Mouse (Mus musculus): ENCODE measurements at regions not wholly inside any gene's neighbourhood (a gene's known extent, or its start where the extent isn't known, plus 50 kb on each side); places are given as distances from the start of the nearest gene placed in this dataset.

DNA sequence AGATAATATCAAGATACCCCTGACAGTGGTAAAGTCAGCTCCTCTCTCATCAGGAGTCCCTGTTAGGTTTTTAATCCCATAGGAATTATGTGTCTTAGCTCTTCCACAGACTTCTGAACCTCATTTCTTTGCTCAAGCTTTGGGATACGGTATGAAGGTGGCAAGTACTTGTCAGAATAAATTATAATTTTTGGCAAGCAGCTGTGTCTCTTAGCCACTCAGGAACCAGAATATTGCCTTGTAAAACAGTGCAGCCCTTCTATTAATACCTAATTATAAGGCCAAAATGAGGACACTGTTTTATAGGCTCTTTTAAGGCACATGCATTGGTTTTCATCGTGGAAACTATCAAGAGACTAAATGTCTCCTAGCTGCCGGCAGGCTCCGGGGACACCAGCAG, 54.3 kb upstream of the Nek7 start:
- Histone ChIP-seq H3K27ac (no peak overlapping the region), H3K79me2 (replicated peaks; ENCODE audit: control insufficient read depth, insufficient read depth, low read length) (no peaks in the 10 kb centered on the region), H3K36me3 (ENCODE audit: control insufficient read depth, insufficient read depth, low read length) (no peaks in the 10 kb centered on the region), H3K4me1 (ENCODE audit: control insufficient read depth, insufficient read depth, low read length) (no peaks in the 10 kb centered on the region), H3K9ac (ENCODE audit: low read depth, low read length) (no peak overlapping the region), H3K27me3 (ENCODE audit: control insufficient read depth, insufficient read depth, low read length) (no peaks in the 10 kb centered on the region), H3K4me3 (no peak overlapping the region)
- WGBS: 88% methylated on average over 4 of the region's 4 CpGs
- intact Hi-C loops (cut with DNase I): no loop called here
- no peak for DNase-seq
- TF ChIP-seq POLR2A (IDR thresholded peaks at IDR 0.05; ENCODE audit: insufficient read depth, low read depth, low read length) (no peak), CTCF (IDR thresholded peaks at IDR 0.05) (no peak), EP300 (IDR thresholded peaks at IDR 0.05; ENCODE audit: insufficient read depth, low read depth, low read length) (no peak)

All from heart, adult 2 months (tissue).